8 mouse cellular contexts compared by ENCODE assay signal in the genomic region with DNA sequence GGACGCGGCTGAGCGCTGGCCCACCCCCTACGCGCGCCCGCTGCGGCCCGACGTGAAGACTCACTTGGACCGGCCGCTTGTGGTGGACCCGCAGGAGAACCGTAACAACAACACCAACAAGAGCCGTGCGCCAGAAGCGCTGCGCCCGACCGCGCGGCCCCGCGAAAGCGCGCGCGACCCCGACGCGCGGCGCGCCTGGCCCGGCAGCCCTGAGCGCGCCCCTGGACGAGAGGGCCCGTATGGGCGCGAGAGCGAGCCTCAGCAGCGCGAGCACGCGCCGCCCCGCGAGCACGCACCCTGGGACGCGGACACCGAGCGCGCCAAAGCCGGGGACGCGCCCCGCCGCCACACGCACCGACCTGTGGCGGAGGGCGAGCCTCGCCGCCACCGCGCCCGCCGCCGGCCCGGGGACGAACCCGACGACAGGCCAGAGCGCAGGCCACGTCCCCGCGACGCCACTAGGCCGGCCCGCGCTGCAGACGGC.
A peak's percentile ranks its signal among the peaks of the same experiment; 100 is the strongest.
DNase-seq lines count a peak whose midpoint lies in the region; ATAC-seq and TF ChIP-seq lines count a peak whose summit lies in the region.
"Had no signal": no experiment of that assay in that cellular context is flagged by ENCODE, and none has a peak within 500 bp of the region (broad histone marks: within the 10 kb centered on the region; RNA-seq: fewer than 3 reads in every experiment).

No protein-coding gene starts in this region.

- TF ChIP-seq CTCF in liver, postnatal 0 days (IDR thresholded peaks at IDR 0.05; ENCODE audit: low read depth): no peak

- intact Hi-C loops in left cerebral cortex, postnatal 25 days (cut with DNase I): no loop called here
- intact Hi-C loops in heart, postnatal 14 days (cut with DNase I): no loop called here

- 2% methylated on average over 76 of the region's 84 CpGs for WGBS in liver, postnatal 0 days (ENCODE audit: insufficient replicate concordance)

- ATAC-seq in liver, postnatal 0 days: no peak

- no peaks in the 10 kb centered on the region for H3K4me1 ChIP-seq in liver, postnatal 0 days (ENCODE audit: insufficient read depth)

- no peaks in the 10 kb centered on the region for H3K9me3 ChIP-seq in liver, postnatal 0 days (ENCODE audit: low read length)
- H3K9me3 ChIP-seq: megakaryocyte, embryonic 14.5 days had no signal

- H3K27me3 ChIP-seq in liver, postnatal 0 days (ENCODE audit: insufficient read depth, low read length): peaks cover 53% of the 10 kb centered on the region

- peak; percentile 28 for DNase-seq in left cerebral cortex, postnatal 25 days (ENCODE audit: low spot score in 2 of 2)
- DNase-seq in left cerebral cortex, adult 11 months (ENCODE audit: low spot score): no peak
- DNase-seq in embryo, embryonic 9.5 days (ENCODE audit: extremely low spot score): peak; percentile 37
- DNase-seq in heart, postnatal 14 days: peak; percentile 10 to 12
- DNase-seq in liver, postnatal 0 days: no peak
- no peak for DNase-seq in urinary bladder, postnatal 25 days (ENCODE audit: low spot score)
- DNase-seq in gastrocnemius, postnatal 4 days (ENCODE audit: low spot score in 2 of 2): no peak

- H3K36me3 ChIP-seq in liver, postnatal 0 days (replicated peaks; ENCODE audit: insufficient read depth, low read length): no peaks in the 10 kb centered on the region

- H3K4me3 ChIP-seq in liver, postnatal 0 days (ENCODE audit: low read depth, low read length): peak overlapping the region; percentile 17; the same call in 1 of the 2 replicates
- H3K4me3 ChIP-seq: megakaryocyte, embryonic 14.5 days had no signal

- no peak overlapping the region for H3K27ac ChIP-seq in liver, postnatal 0 days (ENCODE audit: low read depth)

- peak overlapping the region; percentile 44; the same call in 1 of the 2 replicates for H3K4me2 ChIP-seq in liver, postnatal 0 days (ENCODE audit: low read depth, low read length)

- H3K9ac ChIP-seq in liver, postnatal 0 days (replicated peaks): no peak overlapping the region

- TF ChIP-seq EP300 in liver, postnatal 0 days (IDR thresholded peaks at IDR 0.05; ENCODE audit: low read depth): no peak

Comparison
In these comparisons a context has a peak if more than half of its experiments do, and no peak if none do; other contexts are left out.
1. DNase-seq: peak in left cerebral cortex, postnatal 25 days (2 of 2), embryo, embryonic 9.5 days (single experiment) and heart, postnatal 14 days (2 of 2); none in left cerebral cortex, adult 11 months (single experiment), liver, postnatal 0 days (single experiment), urinary bladder, postnatal 25 days (single experiment) and gastrocnemius, postnatal 4 days (0 of 2).